Mouse (Mus musculus) brain, embryonic 14.5 days (tissue): Measurements from ENCODE around the gene Kcne3. TPM values are rescaled to one million over a fixed set of nuclear protein-coding genes. Genes with fewer than 3 reads are reported as not detected.
A peak's percentile ranks its signal among the peaks of the same experiment; 100 is the strongest.

Experiments
- DNase-seq: peaks from one replicate; pipeline ENCODE4 v3.0.0-alpha.2; 2011; ENCODE audit warnings: low read depth
- CTCF ChIP-seq: fragments of 200-500 bp; IDR thresholded peaks from 2 replicates; pipeline ENCODE4 v1.5.1; 2012; ENCODE audit warnings: inconsistent platforms, mild to moderate bottlenecking, moderate library complexity, borderline replicate concordance; ENCODE audit not compliant: insufficient read depth, insufficient read length; ENCODE audit errors: extremely low read depth
- POLR2A ChIP-seq: fragments of 200-500 bp; IDR thresholded peaks from 2 replicates; pipeline ENCODE4 v1.6.1; 2012; ENCODE audit warnings: mild to moderate bottlenecking, inconsistent platforms, borderline replicate concordance; ENCODE audit not compliant: poor library complexity, insufficient read depth, insufficient read length, severe bottlenecking; ENCODE audit errors: extremely low read depth
- polyA plus RNA-seq: library from polyadenylated mRNA; depleted of rRNA; stranded (reverse); fragments of >200 nt; gene quantifications from 2 replicates; pipeline ENCODE4 v1.2.3, GENCODE M21; 2012

Gene Kcne3
- polyA plus RNA-seq, 1 experiment, result 1.9 TPM

GRCm38 (mm10) chr7:100182388-100182787, 6.1 kb downstream of the Kcne3 start:
- no peak for TF ChIP-seq POLR2A
- no peak for TF ChIP-seq CTCF
- no peak for DNase-seq

- TF ChIP-seq CTCF, result peak; percentile 75
- TF ChIP-seq POLR2A, result no peak
- DNase-seq, result peak; percentile 58
Observed at GRCm38 (mm10) chr7:100187601-100188000, 11.3 kb downstream of the Kcne3 start.

GRCm38 (mm10) chr7:100190167-100190566, 13.9 kb downstream of the Kcne3 start:
- no peak for DNase-seq
- TF ChIP-seq CTCF (no peak), POLR2A (no peak)

GRCm38 (mm10) chr7:100190778-100191177, 14.5 kb downstream of the Kcne3 start:
- TF ChIP-seq CTCF (peak; percentile 74; the same call in 1 of the 2 replicates), POLR2A (no peak)
- DNase-seq, result peak; percentile 73

GRCm38 (mm10) chr7:100201191-100201590, 24.9 kb downstream of the Kcne3 start:
- no peak for TF ChIP-seq POLR2A
- TF ChIP-seq CTCF, result no peak
- DNase-seq, result no peak

GRCm38 (mm10) chr7:100203616-100204015, 27.3 kb downstream of the Kcne3 start:
- DNase-seq, result no peak
- no peak for TF ChIP-seq POLR2A
- TF ChIP-seq CTCF, result no peak

GRCm38 (mm10) chr7:100204871-100205270, 28.6 kb downstream of the Kcne3 start:
- DNase-seq, result no peak
- TF ChIP-seq CTCF (no peak), POLR2A (no peak)

- TF ChIP-seq CTCF (no peak), POLR2A (no peak)
- no peak for DNase-seq
Observed at GRCm38 (mm10) chr7:100206144-100206543, 29.8 kb downstream of the Kcne3 start.

GRCm38 (mm10) chr7:100207886-100208285, 31.6 kb downstream of the Kcne3 start:
- no peak for DNase-seq

GRCm38 (mm10) chr7:100214310-100214709, 38.0 kb downstream of the Kcne3 start:
- DNase-seq, result no peak
- TF ChIP-seq POLR2A (no peak), CTCF (no peak)

More at GRCm38 (mm10) chr7:100207886-100208285, 31.6 kb downstream of the Kcne3 start:
- TF ChIP-seq CTCF (no peak), POLR2A (no peak)

- no peak for TF ChIP-seq POLR2A
- DNase-seq, result peak; percentile 60
Observed at GRCm38 (mm10) chr7:100215116-100215732, 38.9 kb downstream of the Kcne3 start.

GRCm38 (mm10) chr7:100215976-100216375, 39.7 kb downstream of the Kcne3 start:
- peak; percentile 44 for DNase-seq
- TF ChIP-seq CTCF (no peak), POLR2A (no peak)

- TF ChIP-seq POLR2A, result no peak
- TF ChIP-seq CTCF, result no peak
- peak; percentile 77 for DNase-seq
Observed at GRCm38 (mm10) chr7:100216601-100217565, 40.6 kb downstream of the Kcne3 start.
